Mouse (Mus musculus): Measurements from ENCODE around the gene H2al1j. TPM values are rescaled to one million over a fixed set of nuclear protein-coding genes. Genes with fewer than 3 reads are reported as not detected.
"Not testable (repeated sequence)": the region's sequence is repeated elsewhere in the genome, so short reads cannot be mapped to it uniquely, and the experiment has no call there.

Gene H2al1j
- not detected in 2 replicates for total RNA-seq (2012; rRNA removed)
- total RNA-seq (2014; rRNA removed) = not detected in 2 replicates
- polyA plus RNA-seq (2012; ENCODE audit: insufficient read length, low read depth) = not detected in 2 replicates

DNA sequence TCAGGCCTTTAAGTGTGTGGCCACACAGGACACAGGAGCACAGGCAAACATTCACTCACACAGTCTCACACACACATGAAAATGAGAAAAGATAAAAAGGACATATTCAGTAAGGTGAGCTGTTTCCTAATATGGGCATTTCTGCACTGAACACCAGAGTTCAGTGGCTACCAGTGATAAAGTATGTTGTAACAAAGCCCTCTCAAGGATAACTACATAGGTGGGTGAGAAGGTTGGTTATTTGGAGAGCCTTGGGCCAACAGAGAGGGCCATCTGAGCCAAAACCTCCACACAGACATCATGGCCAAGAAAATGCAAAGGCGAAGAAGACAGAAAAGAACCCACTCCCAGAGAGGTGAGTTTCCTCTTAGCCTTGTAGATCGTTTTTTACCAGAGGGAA, at the start of gene H2al1j:
H2al1j (plus strand) TSS at position 301 of the 400 bp plus-strand sequence.
- H3K4me1 ChIP-seq (ENCODE audit: control insufficient read depth in 1 of 2, insufficient read depth in 2 of 2); in situ Hi-C loops (cut with MboI; ENCODE audit: low pct_ligation_motif_present, low pct_unique_long_range_greater_than_20kb, low sequenced_read_pairs); dilution Hi-C loops (cut with MboI; ENCODE audit: extremely low pct_ligation_motif_present, extremely low pct_unique_long_range_greater_than_20kb, low sequenced_read_pairs); H3K4me3 ChIP-seq (replicated peaks in 1 of 3; ENCODE audit: low read depth in 2 of 3, low read length in 2 of 3, poor library complexity in 1 of 3); H3K27me3 ChIP-seq (replicated peaks); H3K4me2 ChIP-seq (ENCODE audit: insufficient read depth, low read depth, poor library complexity, severe bottlenecking); H3K27ac ChIP-seq (ENCODE audit: insufficient read depth, low read depth); H3K36me3 ChIP-seq (replicated peaks in 1 of 2; ENCODE audit: control insufficient read depth in 1 of 2, insufficient read depth in 1 of 2, low read length in 1 of 2); H3K9ac ChIP-seq (ENCODE audit: insufficient read depth, low read depth); DNase-seq (ENCODE audit: extremely low read depth); H3K79me2 ChIP-seq (replicated peaks; ENCODE audit: control insufficient read depth, extremely low read depth, insufficient read depth, poor library complexity, severe bottlenecking); H3K9me3 ChIP-seq (replicated peaks; ENCODE audit: low read length): not testable (repeated sequence)

DNA sequence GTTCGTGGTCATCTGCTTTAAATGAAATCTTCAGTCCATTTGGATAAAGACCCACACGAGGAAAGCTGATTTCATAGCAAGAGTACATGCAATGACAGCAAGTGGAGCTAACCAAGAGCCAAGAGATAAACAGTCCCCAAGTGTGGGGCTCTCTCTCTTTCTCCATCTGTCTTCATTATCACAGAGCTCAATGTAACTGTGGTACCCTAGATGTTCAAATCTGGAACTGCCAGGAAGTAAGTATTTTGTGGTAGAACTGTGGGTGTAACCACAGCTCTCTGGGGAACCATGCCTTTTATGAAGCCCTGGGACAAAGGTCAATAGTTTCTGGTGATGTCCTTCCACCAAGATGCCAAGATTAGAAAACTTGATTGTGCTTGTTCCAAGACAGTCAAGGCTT, 46.9 kb upstream of the H2al1j start:
- in situ Hi-C loops (cut with MboI; ENCODE audit: low pct_ligation_motif_present, low pct_unique_long_range_greater_than_20kb, low sequenced_read_pairs) (no loop called here), dilution Hi-C loops (cut with MboI; ENCODE audit: extremely low pct_ligation_motif_present, extremely low pct_unique_long_range_greater_than_20kb, low sequenced_read_pairs) (no loop called here)
- TF ChIP-seq POLR2A (IDR thresholded peaks at IDR 0.05; ENCODE audit: low read depth, low read length) = no peak
- TF ChIP-seq HCFC1 (IDR thresholded peaks at IDR 0.05; ENCODE audit: low read depth, low read length) = no peak
- no peak for TF ChIP-seq SMC3 (IDR thresholded peaks at IDR 0.05; ENCODE audit: low read depth, low read length)

DNA sequence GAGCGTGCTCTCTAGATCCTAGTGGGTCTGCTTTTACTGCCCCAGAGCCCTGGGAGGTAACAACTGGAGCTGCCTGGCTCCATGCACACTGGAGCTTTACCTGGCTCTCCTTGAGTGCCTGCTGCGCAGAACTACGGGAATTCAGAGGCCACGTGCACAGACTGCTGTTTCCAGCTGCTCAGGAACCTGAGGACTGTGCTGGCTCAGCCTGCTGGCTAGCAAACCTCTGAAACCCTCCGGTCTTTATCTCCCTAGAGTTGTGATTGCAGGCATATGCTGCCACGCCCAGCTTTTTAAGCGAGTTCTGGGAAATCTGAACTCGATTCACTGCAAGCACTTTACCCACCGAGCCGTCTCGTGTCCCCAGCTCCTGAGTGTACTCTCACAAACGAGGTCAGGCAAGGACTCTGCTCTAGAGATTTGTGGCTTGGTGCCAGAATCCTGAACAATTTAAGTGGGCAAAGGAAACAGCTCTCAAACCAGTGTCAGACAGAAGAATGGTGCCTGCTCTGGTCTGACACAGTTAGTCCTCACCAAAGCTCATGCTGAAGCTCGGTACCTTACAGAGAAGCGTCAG, 39.2 kb upstream of the H2al1j start:
- no peak for DNase-seq (ENCODE audit: extremely low read depth)

More for the DNA sequence above, 46.9 kb upstream of the H2al1j start:
- Histone ChIP-seq H3K9me3 (replicated peaks; ENCODE audit: low read length) (no peaks in the 10 kb centered on the region), H3K79me2 (replicated peaks; ENCODE audit: control insufficient read depth, extremely low read depth, insufficient read depth, poor library complexity, severe bottlenecking) (no peaks in the 10 kb centered on the region), H3K4me3 (replicated peaks in 1 of 3; ENCODE audit: low read depth in 2 of 3, low read length in 2 of 3, poor library complexity in 1 of 3) (no peak overlapping the region), H3K27me3 (replicated peaks) (no peaks in the 10 kb centered on the region), H3K4me2 (ENCODE audit: insufficient read depth, low read depth, poor library complexity, severe bottlenecking) (no peak overlapping the region), H3K36me3 (replicated peaks in 1 of 2; ENCODE audit: control insufficient read depth in 1 of 2, insufficient read depth in 1 of 2, low read length in 1 of 2) (no peaks in the 10 kb centered on the region), H3K4me1 (ENCODE audit: control insufficient read depth in 1 of 2, insufficient read depth in 2 of 2) (no peaks in the 10 kb centered on the region), H3K27ac (ENCODE audit: insufficient read depth, low read depth) (no peak overlapping the region), H3K9ac (ENCODE audit: insufficient read depth, low read depth) (no peak overlapping the region)
- DNase-seq (ENCODE audit: extremely low read depth) = no peak

DNA sequence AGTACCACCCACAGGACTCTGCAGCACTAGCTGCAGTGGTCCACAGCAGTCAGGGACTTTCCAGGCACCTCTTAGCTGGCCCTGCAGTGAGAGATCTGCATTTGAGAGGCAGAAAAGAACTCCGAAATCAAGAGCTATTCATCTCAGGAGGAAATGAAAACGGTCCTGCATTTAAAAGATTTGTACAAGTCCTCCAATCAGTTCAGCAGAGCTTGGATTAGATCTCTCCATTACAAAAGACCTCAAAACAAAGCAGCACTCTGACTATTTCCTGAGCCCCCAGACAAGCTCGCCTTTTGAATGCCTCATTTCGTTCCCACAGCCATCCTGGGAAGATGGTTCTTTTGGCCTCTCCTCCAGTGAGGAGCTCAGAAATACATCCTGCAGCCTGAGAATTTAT, 38.4 kb upstream of the H2al1j start:
- no peak for DNase-seq (ENCODE audit: extremely low read depth)
- Histone ChIP-seq H3K27me3 (replicated peaks) (no peaks in the 10 kb centered on the region), H3K4me2 (ENCODE audit: insufficient read depth, low read depth, poor library complexity, severe bottlenecking) (no peak overlapping the region), H3K4me3 (replicated peaks in 1 of 3; ENCODE audit: low read depth in 2 of 3, low read length in 2 of 3, poor library complexity in 1 of 3) (no peak overlapping the region), H3K9ac (ENCODE audit: insufficient read depth, low read depth) (no peak overlapping the region), H3K9me3 (replicated peaks; ENCODE audit: low read length) (no peaks in the 10 kb centered on the region), H3K27ac (ENCODE audit: insufficient read depth, low read depth) (no peak overlapping the region), H3K36me3 (replicated peaks in 1 of 2; ENCODE audit: control insufficient read depth in 1 of 2, insufficient read depth in 1 of 2, low read length in 1 of 2) (no peaks in the 10 kb centered on the region), H3K4me1 (ENCODE audit: control insufficient read depth in 1 of 2, insufficient read depth in 2 of 2) (no peaks in the 10 kb centered on the region), H3K79me2 (replicated peaks; ENCODE audit: control insufficient read depth, extremely low read depth, insufficient read depth, poor library complexity, severe bottlenecking) (no peaks in the 10 kb centered on the region)
- in situ Hi-C loops (cut with MboI; ENCODE audit: low pct_ligation_motif_present, low pct_unique_long_range_greater_than_20kb, low sequenced_read_pairs) (no loop called here), dilution Hi-C loops (cut with MboI; ENCODE audit: extremely low pct_ligation_motif_present, extremely low pct_unique_long_range_greater_than_20kb, low sequenced_read_pairs) (no loop called here)
- TF ChIP-seq USF1 (IDR thresholded peaks at IDR 0.05; ENCODE audit: low read depth, low read length) = no peak
- no peak for TF ChIP-seq ELF1 (IDR thresholded peaks at IDR 0.05; ENCODE audit: low read depth, low read length)
- TF ChIP-seq PAX5 (IDR thresholded peaks at IDR 0.05; ENCODE audit: low read length) = no peak
- no peak for TF ChIP-seq KAT2A (IDR thresholded peaks at IDR 0.05; ENCODE audit: insufficient replicate concordance, low read length)
- no peak for TF ChIP-seq BHLHE40 (IDR thresholded peaks at IDR 0.05; ENCODE audit: low read depth, low read length)
- TF ChIP-seq JUN (IDR thresholded peaks at IDR 0.05; ENCODE audit: insufficient read depth, low read depth, low read length) = no peak
- TF ChIP-seq E2F4 (IDR thresholded peaks at IDR 0.05; ENCODE audit: insufficient replicate concordance, low read depth, low read length) = no peak
- no peak for TF ChIP-seq RAD21 (IDR thresholded peaks at IDR 0.05; ENCODE audit: low read depth, low read length)
- no peak for TF ChIP-seq EP300 (IDR thresholded peaks at IDR 0.05; ENCODE audit: low read length)
- no peak for TF ChIP-seq JUND (conservative IDR thresholded peaks at IDR 0.05; ENCODE audit: low read depth, low read length)
- TF ChIP-seq POLR2A (IDR thresholded peaks at IDR 0.05; ENCODE audit: low read depth, low read length) = no peak
- TF ChIP-seq SMC3 (IDR thresholded peaks at IDR 0.05; ENCODE audit: low read depth, low read length) = no peak
- no peak for TF ChIP-seq NELFE (IDR thresholded peaks at IDR 0.05; ENCODE audit: low read depth, low read length)
- TF ChIP-seq CHD2 (IDR thresholded peaks at IDR 0.05; ENCODE audit: low read length) = no peak
- no peak for TF ChIP-seq MYC (IDR thresholded peaks at IDR 0.05; ENCODE audit: low read depth, low read length)

More for the DNA sequence above, 39.2 kb upstream of the H2al1j start:
- Histone ChIP-seq H3K27ac (ENCODE audit: insufficient read depth, low read depth) (no peak overlapping the region), H3K27me3 (replicated peaks) (no peaks in the 10 kb centered on the region), H3K9ac (ENCODE audit: insufficient read depth, low read depth) (no peak overlapping the region), H3K36me3 (replicated peaks in 1 of 2; ENCODE audit: control insufficient read depth in 1 of 2, insufficient read depth in 1 of 2, low read length in 1 of 2) (no peaks in the 10 kb centered on the region), H3K79me2 (replicated peaks; ENCODE audit: control insufficient read depth, extremely low read depth, insufficient read depth, poor library complexity, severe bottlenecking) (no peaks in the 10 kb centered on the region), H3K4me3 (replicated peaks in 1 of 3; ENCODE audit: low read depth in 2 of 3, low read length in 2 of 3, poor library complexity in 1 of 3) (no peak overlapping the region), H3K4me2 (ENCODE audit: insufficient read depth, low read depth, poor library complexity, severe bottlenecking) (no peak overlapping the region), H3K9me3 (replicated peaks; ENCODE audit: low read length) (no peaks in the 10 kb centered on the region), H3K4me1 (ENCODE audit: control insufficient read depth in 1 of 2, insufficient read depth in 2 of 2) (no peaks in the 10 kb centered on the region)
- in situ Hi-C loops (cut with MboI; ENCODE audit: low pct_ligation_motif_present, low pct_unique_long_range_greater_than_20kb, low sequenced_read_pairs) = no loop called here
- dilution Hi-C loops (cut with MboI; ENCODE audit: extremely low pct_ligation_motif_present, extremely low pct_unique_long_range_greater_than_20kb, low sequenced_read_pairs) = no loop called here
- TF ChIP-seq MAFK (IDR thresholded peaks at IDR 0.05; ENCODE audit: insufficient replicate concordance, low read length) (no peak), ZC3H11A (IDR thresholded peaks at IDR 0.05; ENCODE audit: low read depth, low read length) (no peak), USF2 (conservative IDR thresholded peaks at IDR 0.05; ENCODE audit: low read depth, low read length) (no peak), CHD1 (IDR thresholded peaks at IDR 0.05; ENCODE audit: low read depth, low read length) (no peak), HCFC1 (IDR thresholded peaks at IDR 0.05; ENCODE audit: low read depth, low read length) (no peak), E2F4 (IDR thresholded peaks at IDR 0.05; ENCODE audit: insufficient replicate concordance, low read depth, low read length) (no peak), POLR2A (IDR thresholded peaks at IDR 0.05; ENCODE audit: low read depth, low read length) (no peak), MAX (IDR thresholded peaks at IDR 0.05; ENCODE audit: low read length) (no peak), TCF12 (IDR thresholded peaks at IDR 0.05; ENCODE audit: low read depth, low read length) (no peak)
